Mouse (Mus musculus) testis, adult 2 months (tissue): ENCODE measurements around the gene Crb1. TPM values are rescaled to one million over a fixed set of nuclear protein-coding genes. Genes with fewer than 3 reads are reported as not detected.

ENCODE experiments used
- H3K27ac ChIP-seq: fragments of 200-500 bp; 2 replicates; pipeline ENCODE4 v1.5.1; 2012; ENCODE audit warnings: low read depth, low read length; ENCODE audit not compliant: control insufficient read depth, insufficient read depth
- H3K27me3 ChIP-seq: fragments of 200-500 bp; 2 replicates; pipeline ENCODE4 v1.6.1; 2012; ENCODE audit warnings: mild to moderate bottlenecking, low read length, moderate library complexity; ENCODE audit not compliant: control insufficient read depth, insufficient read depth
- H3K36me3 ChIP-seq: fragments of 200-500 bp; 2 replicates; pipeline ENCODE4 v1.6.1; 2012; ENCODE audit warnings: mild to moderate bottlenecking, low read length; ENCODE audit not compliant: control insufficient read depth, insufficient read depth
- H3K4me1 ChIP-seq: fragments of 200-500 bp; 2 replicates; pipeline ENCODE4 v1.6.1; 2012; ENCODE audit warnings: low read length; ENCODE audit not compliant: control insufficient read depth, insufficient read depth
- H3K4me3 ChIP-seq: fragments of 200-500 bp; 2 replicates; pipeline ENCODE4 v1.5.1; 2012; ENCODE audit warnings: low read depth, mild to moderate bottlenecking, low read length, moderate library complexity, mixed read lengths; ENCODE audit not compliant: control insufficient read depth
- CTCF ChIP-seq: fragments of 200-500 bp; IDR thresholded peaks from 2 replicates; pipeline ENCODE4 v1.5.1; 2012; ENCODE audit warnings: low read depth, mild to moderate bottlenecking, inconsistent platforms, low read length, moderate library complexity; ENCODE audit not compliant: control insufficient read depth, insufficient read depth, insufficient replicate concordance
- POLR2A ChIP-seq: fragments of 200-500 bp; IDR thresholded peaks from 2 replicates; pipeline ENCODE4 v1.6.1; 2012; ENCODE audit warnings: low read depth, mild to moderate bottlenecking, inconsistent platforms, low read length, moderate library complexity; ENCODE audit not compliant: control insufficient read depth
- polyA plus RNA-seq: library from polyadenylated mRNA; depleted of rRNA; stranded (reverse); fragments of >200 nt; gene quantifications from 2 replicates; pipeline ENCODE4 v1.2.3, GENCODE M21; 2012

Gene Crb1
- polyA plus RNA-seq, 1 experiment = 2.3 TPM

GRCm38 (mm10) chr1:139348566-139348965 lies 28.3 kb downstream of the Crb1 start:
- TF ChIP-seq POLR2A (no peak), CTCF (no peak)
- Histone ChIP-seq H3K27me3 (no peaks in the 10 kb centered on the region), H3K4me3 (no peak overlapping the region)

GRCm38 (mm10) chr1:139346602-139347371 lies 30.1 kb downstream of the Crb1 start:
- Histone ChIP-seq H3K27me3 (no peaks in the 10 kb centered on the region), H3K36me3 (no peaks in the 10 kb centered on the region), H3K27ac (no peak overlapping the region), H3K4me3 (no peak overlapping the region), H3K4me1 (no peaks in the 10 kb centered on the region)
- no peak for TF ChIP-seq POLR2A
- TF ChIP-seq CTCF = no peak

More at GRCm38 (mm10) chr1:139348566-139348965, 28.3 kb downstream of the Crb1 start:
- no peaks in the 10 kb centered on the region for H3K4me1 ChIP-seq
- H3K27ac ChIP-seq = no peak overlapping the region
- H3K36me3 ChIP-seq = no peaks in the 10 kb centered on the region

- H3K27me3 ChIP-seq = no peaks in the 10 kb centered on the region
- TF ChIP-seq POLR2A (no peak), CTCF (no peak)
Observed at GRCm38 (mm10) chr1:139346030-139346601, 30.8 kb downstream of the Crb1 start.

GRCm38 (mm10) chr1:139340178-139340859 lies 36.6 kb downstream of the Crb1 start:
- no peak for TF ChIP-seq CTCF
- no peak for TF ChIP-seq POLR2A
- H3K4me3 ChIP-seq = no peak overlapping the region
- no peak overlapping the region for H3K27ac ChIP-seq
- H3K27me3 ChIP-seq = no peaks in the 10 kb centered on the region
- H3K4me1 ChIP-seq = no peaks in the 10 kb centered on the region
- H3K36me3 ChIP-seq = no peaks in the 10 kb centered on the region

More at GRCm38 (mm10) chr1:139346030-139346601, 30.8 kb downstream of the Crb1 start:
- Histone ChIP-seq H3K27ac (no peak overlapping the region), H3K4me1 (no peaks in the 10 kb centered on the region), H3K36me3 (no peaks in the 10 kb centered on the region), H3K4me3 (no peak overlapping the region)

- TF ChIP-seq CTCF (no peak), POLR2A (no peak)
- Histone ChIP-seq H3K4me3 (no peak overlapping the region), H3K4me1 (no peaks in the 10 kb centered on the region), H3K36me3 (no peaks in the 10 kb centered on the region), H3K27me3 (no peaks in the 10 kb centered on the region), H3K27ac (no peak overlapping the region)
Observed at GRCm38 (mm10) chr1:139336997-139337396, 39.9 kb downstream of the Crb1 start.

GRCm38 (mm10) chr1:139328811-139329210 lies 48.1 kb downstream of the Crb1 start:
- H3K27ac ChIP-seq = no peak overlapping the region

GRCm38 (mm10) chr1:139328286-139328685 lies 48.6 kb downstream of the Crb1 start:
- Histone ChIP-seq H3K4me1 (no peaks in the 10 kb centered on the region; the same call in 1 of the 2 replicates), H3K36me3 (no peaks in the 10 kb centered on the region), H3K27ac (no peak overlapping the region), H3K4me3 (no peak overlapping the region), H3K27me3 (no peaks in the 10 kb centered on the region)
- TF ChIP-seq CTCF = no peak
- no peak for TF ChIP-seq POLR2A

More at GRCm38 (mm10) chr1:139328811-139329210, 48.1 kb downstream of the Crb1 start:
- Histone ChIP-seq H3K27me3 (no peaks in the 10 kb centered on the region), H3K4me3 (no peak overlapping the region), H3K36me3 (no peaks in the 10 kb centered on the region), H3K4me1 (no peaks in the 10 kb centered on the region; the same call in 1 of the 2 replicates)
- no peak for TF ChIP-seq CTCF
- no peak for TF ChIP-seq POLR2A
